Mouse (Mus musculus): ENCODE measurements at regions not wholly inside any gene's neighbourhood (a gene's known extent, or its start where the extent isn't known, plus 50 kb on each side); places are given as distances from the start of the nearest gene placed in this dataset.

- Histone ChIP-seq H3K4me2 (replicated peaks; ENCODE audit: low read depth, low read length) (no peak overlapping the region), H3K27me3 (replicated peaks; ENCODE audit: insufficient read depth, low read length) (no peaks in the 10 kb centered on the region), H3K27ac (ENCODE audit: low read length) (no peak overlapping the region), H3K4me1 (ENCODE audit: insufficient read depth, low read depth, low read length) (peaks cover 6% of the 10 kb centered on the region; the same call in 1 of the 2 replicates), H3K9ac (replicated peaks; ENCODE audit: low read depth) (no peak overlapping the region), H3K36me3 (ENCODE audit: insufficient read depth, low read length) (no peaks in the 10 kb centered on the region), H3K9me3 (ENCODE audit: low read length) (no peaks in the 10 kb centered on the region), H3K4me3 (ENCODE audit: low read depth, low read length) (no peak overlapping the region)
- WGBS = 73% methylated on average over 10 of the region's 10 CpGs
- no peak for TF ChIP-seq CTCF (IDR thresholded peaks at IDR 0.05)
- no peak for TF ChIP-seq EP300 (IDR thresholded peaks at IDR 0.05)
- ATAC-seq (no peak), DNase-seq (ENCODE audit: low spot score) (no peak)
Measured at GRCm38 (mm10) chr1:88623040-88623439, 79.0 kb downstream of the Arl4c start.

DNA sequence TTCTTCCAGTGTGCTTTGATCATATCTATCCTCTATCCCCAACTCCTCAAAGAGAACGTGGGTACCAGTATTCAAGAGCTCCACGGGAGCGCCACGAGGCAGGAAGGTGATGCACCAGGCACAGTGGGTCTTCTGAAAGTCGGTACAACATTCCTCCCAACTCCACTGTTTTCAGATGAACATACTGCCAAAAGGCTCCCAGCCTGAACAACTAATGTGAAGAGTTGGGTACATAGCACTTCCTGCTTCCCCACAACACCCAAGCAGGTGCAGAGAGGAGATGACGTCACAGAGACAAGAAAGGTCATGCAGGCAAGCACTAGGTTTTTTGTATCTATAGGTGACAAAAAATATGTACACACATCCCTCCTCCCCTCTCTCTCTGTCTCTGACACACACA is 79.7 kb downstream of the Arl4c start:
- no peak overlapping the region for H3K4me3 ChIP-seq (ENCODE audit: low read depth, low read length)
- H3K27ac ChIP-seq (ENCODE audit: low read length) = no peak overlapping the region
- no peak overlapping the region for H3K4me2 ChIP-seq (replicated peaks; ENCODE audit: low read depth, low read length)
- TF ChIP-seq CTCF (IDR thresholded peaks at IDR 0.05) (no peak), EP300 (IDR thresholded peaks at IDR 0.05) (no peak)
- no peak overlapping the region for H3K9ac ChIP-seq (replicated peaks; ENCODE audit: low read depth)
- no peak for ATAC-seq
- DNase-seq (ENCODE audit: low spot score) = peak; percentile 28
- H3K27me3 ChIP-seq (replicated peaks; ENCODE audit: insufficient read depth, low read length) = no peaks in the 10 kb centered on the region
- peaks cover 6% of the 10 kb centered on the region; the same call in 1 of the 2 replicates for H3K4me1 ChIP-seq (ENCODE audit: insufficient read depth, low read depth, low read length)
- no peaks in the 10 kb centered on the region for H3K9me3 ChIP-seq (ENCODE audit: low read length)
- no peaks in the 10 kb centered on the region for H3K36me3 ChIP-seq (ENCODE audit: insufficient read depth, low read length)
- 78% methylated on average over 6 of the region's 6 CpGs for whole genome bisulfite sequencing

GRCm38 (mm10) chr1:88621214-88621613 is 80.8 kb downstream of the Arl4c start:
- no peak overlapping the region for H3K4me3 ChIP-seq (ENCODE audit: low read depth, low read length)
- ATAC-seq (no peak), DNase-seq (ENCODE audit: low spot score) (no peak)
- peaks cover 6% of the 10 kb centered on the region; the same call in 1 of the 2 replicates for H3K4me1 ChIP-seq (ENCODE audit: insufficient read depth, low read depth, low read length)
- no peaks in the 10 kb centered on the region for H3K27me3 ChIP-seq (replicated peaks; ENCODE audit: insufficient read depth, low read length)
- H3K9ac ChIP-seq (replicated peaks; ENCODE audit: low read depth) = no peak overlapping the region
- no peak for TF ChIP-seq CTCF (IDR thresholded peaks at IDR 0.05)
- no peak for TF ChIP-seq EP300 (IDR thresholded peaks at IDR 0.05)
- no peaks in the 10 kb centered on the region for H3K36me3 ChIP-seq (ENCODE audit: insufficient read depth, low read length)
- no peak overlapping the region for H3K4me2 ChIP-seq (replicated peaks; ENCODE audit: low read depth, low read length)
- no peaks in the 10 kb centered on the region for H3K9me3 ChIP-seq (ENCODE audit: low read length)
- WGBS = 49% methylated on average over 2 of the region's 2 CpGs
- H3K27ac ChIP-seq (ENCODE audit: low read length) = no peak overlapping the region

- Histone ChIP-seq H3K36me3 (ENCODE audit: insufficient read depth, low read length) (no peaks in the 10 kb centered on the region), H3K4me2 (replicated peaks; ENCODE audit: low read depth, low read length) (no peak overlapping the region), H3K27ac (ENCODE audit: low read length) (no peak overlapping the region), H3K9me3 (ENCODE audit: low read length) (no peaks in the 10 kb centered on the region), H3K27me3 (replicated peaks; ENCODE audit: insufficient read depth, low read length) (no peaks in the 10 kb centered on the region), H3K4me3 (ENCODE audit: low read depth, low read length) (no peak overlapping the region), H3K4me1 (ENCODE audit: insufficient read depth, low read depth, low read length) (no peaks in the 10 kb centered on the region), H3K9ac (replicated peaks; ENCODE audit: low read depth) (no peak overlapping the region)
- WGBS = 41% methylated on average over 2 of the region's 2 CpGs
- DNase-seq (ENCODE audit: low spot score) = no peak
- ATAC-seq = no peak
- TF ChIP-seq CTCF (IDR thresholded peaks at IDR 0.05) (no peak), EP300 (IDR thresholded peaks at IDR 0.05) (no peak)
Measured at GRCm38 (mm10) chr1:88613007-88613406, 89.0 kb downstream of the Arl4c start.

- ATAC-seq (no peak), DNase-seq (ENCODE audit: low spot score) (no peak)
- Histone ChIP-seq H3K4me1 (ENCODE audit: insufficient read depth, low read depth, low read length) (no peaks in the 10 kb centered on the region), H3K36me3 (ENCODE audit: insufficient read depth, low read length) (no peaks in the 10 kb centered on the region), H3K9me3 (ENCODE audit: low read length) (no peaks in the 10 kb centered on the region), H3K4me2 (replicated peaks; ENCODE audit: low read depth, low read length) (no peak overlapping the region), H3K27ac (ENCODE audit: low read length) (no peak overlapping the region), H3K27me3 (replicated peaks; ENCODE audit: insufficient read depth, low read length) (no peaks in the 10 kb centered on the region), H3K9ac (replicated peaks; ENCODE audit: low read depth) (no peak overlapping the region), H3K4me3 (ENCODE audit: low read depth, low read length) (no peak overlapping the region)
- 91% methylated on average over 5 of the region's 5 CpGs for WGBS
- TF ChIP-seq CTCF (IDR thresholded peaks at IDR 0.05) (no peak), EP300 (IDR thresholded peaks at IDR 0.05) (no peak)
Measured at GRCm38 (mm10) chr1:88611241-88611640, 90.8 kb downstream of the Arl4c start.

DNA sequence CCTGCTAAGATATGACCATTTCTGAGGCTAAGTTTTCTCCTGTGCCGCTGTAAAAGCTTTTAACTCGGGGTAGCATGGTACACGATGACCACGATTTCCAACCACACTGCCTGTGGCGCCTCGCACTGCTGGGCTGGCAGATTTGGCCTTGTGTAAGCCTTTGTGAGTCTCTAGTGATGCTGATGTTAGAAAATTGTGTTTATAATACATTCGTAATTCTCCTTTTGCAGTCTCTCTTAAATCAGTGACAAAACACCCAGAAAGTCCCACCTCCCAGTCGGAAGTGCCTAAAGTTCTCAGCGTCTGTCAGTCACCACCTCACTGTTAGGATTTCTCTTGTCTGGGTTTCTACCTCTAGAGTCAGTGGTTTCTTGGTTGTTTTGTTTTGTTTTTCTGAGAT is 91.2 kb downstream of the Arl4c start:
- Histone ChIP-seq H3K4me1 (ENCODE audit: insufficient read depth, low read depth, low read length) (no peaks in the 10 kb centered on the region), H3K4me3 (ENCODE audit: low read depth, low read length) (no peak overlapping the region), H3K9me3 (ENCODE audit: low read length) (no peaks in the 10 kb centered on the region), H3K4me2 (replicated peaks; ENCODE audit: low read depth, low read length) (no peak overlapping the region), H3K27ac (ENCODE audit: low read length) (no peak overlapping the region), H3K36me3 (ENCODE audit: insufficient read depth, low read length) (no peaks in the 10 kb centered on the region), H3K9ac (replicated peaks; ENCODE audit: low read depth) (no peak overlapping the region), H3K27me3 (replicated peaks; ENCODE audit: insufficient read depth, low read length) (no peaks in the 10 kb centered on the region)
- no peak for TF ChIP-seq CTCF (IDR thresholded peaks at IDR 0.05)
- no peak for TF ChIP-seq EP300 (IDR thresholded peaks at IDR 0.05)
- WGBS = 83% methylated on average over 9 of the region's 9 CpGs
- DNase-seq (ENCODE audit: low spot score) (no peak), ATAC-seq (no peak)

DNA sequence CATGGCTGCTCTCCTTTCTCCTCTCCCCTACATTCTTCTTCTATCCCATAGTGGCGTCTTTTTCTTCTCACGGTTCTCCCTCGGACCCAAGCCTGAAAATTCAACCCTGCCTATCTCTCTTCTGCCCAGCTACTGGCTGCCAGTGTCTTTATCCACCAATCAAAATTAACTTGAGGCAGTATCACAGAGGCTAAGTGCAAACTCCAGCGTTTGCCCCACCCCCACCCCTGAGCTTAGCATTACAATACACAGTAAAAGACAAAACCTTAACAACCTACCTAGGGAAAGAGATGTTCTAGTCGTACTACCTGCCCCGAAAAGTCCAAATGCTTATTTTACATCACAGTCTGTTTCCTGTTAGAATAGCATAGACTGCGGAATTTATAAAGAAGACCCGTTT is 93.2 kb downstream of the Arl4c start:
- Histone ChIP-seq H3K36me3 (ENCODE audit: insufficient read depth, low read length) (no peaks in the 10 kb centered on the region), H3K27ac (ENCODE audit: low read length) (no peak overlapping the region), H3K9me3 (ENCODE audit: low read length) (no peaks in the 10 kb centered on the region), H3K27me3 (replicated peaks; ENCODE audit: insufficient read depth, low read length) (no peaks in the 10 kb centered on the region), H3K4me2 (replicated peaks; ENCODE audit: low read depth, low read length) (no peak overlapping the region), H3K4me1 (ENCODE audit: insufficient read depth, low read depth, low read length) (no peaks in the 10 kb centered on the region), H3K9ac (replicated peaks; ENCODE audit: low read depth) (no peak overlapping the region), H3K4me3 (ENCODE audit: low read depth, low read length) (no peak overlapping the region)
- TF ChIP-seq EP300 (IDR thresholded peaks at IDR 0.05) (no peak), CTCF (IDR thresholded peaks at IDR 0.05) (no peak)
- ATAC-seq (no peak), DNase-seq (ENCODE audit: low spot score) (no peak)
- WGBS = 48% methylated on average over 8 of the region's 8 CpGs
